Mouse (Mus musculus) T-helper 17 cell (primary cell): Measurements from ENCODE around the gene Ccr6.

ENCODE experiments used
- in situ Hi-C, 2 experiments: fragments of 300-600 bp; cut with MboI, MseI; formaldehyde crosslinking; loops; 1 replicate in 1 of 2; 2 replicates in 1 of 2; pipeline ENCODE4 v1.15.1; 2025; ENCODE audit warnings: high pct_unique_total_duplicates in 2 of 2

The Ccr6 gene

DNA sequence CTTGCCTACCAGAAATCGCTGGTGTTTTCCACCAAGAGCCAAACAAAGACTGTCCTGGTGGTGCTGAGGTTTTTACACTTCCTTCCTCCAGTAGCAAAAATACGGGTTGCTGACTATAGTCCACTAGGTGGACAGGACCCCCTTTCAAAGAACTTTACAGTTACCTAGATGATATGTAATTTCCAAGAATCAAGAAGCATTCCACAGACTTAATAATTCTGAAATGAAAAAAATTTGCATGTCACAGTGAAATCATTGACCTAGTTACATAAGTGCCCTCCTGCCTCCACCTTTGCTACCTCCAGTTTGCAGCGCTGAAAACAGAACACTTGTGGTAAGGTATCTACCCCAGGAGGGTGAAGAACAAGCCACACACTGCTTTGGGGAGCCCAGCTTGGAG is at the start of gene Ccr6:
Ccr6 (plus strand) TSS at position 301 of the 400 bp plus-strand sequence.
- in situ Hi-C loops, result loop anchor here in 1 of 2 experiments (5.0 kb wide), 1 partner anchor 33 kb away; no protein-coding TSS in a partner anchor

GRCm38 (mm10) chr17:8193678-8194077 is 42.2 kb upstream of the Ccr6 start:
- in situ Hi-C loops, result no loop called here

- in situ Hi-C loops, result no loop called here
Observed at GRCm38 (mm10) chr17:8195685-8196376, 40.0 kb upstream of the Ccr6 start.

DNA sequence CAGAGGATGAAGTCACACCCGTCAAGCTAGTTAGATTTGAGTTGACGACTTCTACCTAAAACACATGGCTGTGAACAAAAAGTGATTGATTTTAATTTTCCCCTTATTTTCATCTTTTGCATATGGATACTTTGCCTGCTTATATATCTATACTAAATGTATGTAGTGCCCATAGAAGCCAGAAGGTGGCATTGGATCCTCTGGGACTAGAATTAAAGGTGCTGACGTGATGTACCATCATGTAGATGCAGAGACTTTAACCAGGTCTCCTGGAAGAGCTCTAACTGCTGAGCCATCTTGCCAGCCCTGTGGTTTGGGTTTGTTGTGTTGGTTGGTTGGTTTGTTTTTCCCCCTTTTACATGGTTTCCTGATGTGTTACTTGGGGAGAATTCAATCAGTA is 38.2 kb upstream of the Ccr6 start:
- in situ Hi-C loops, result no loop called here

- in situ Hi-C loops, result no loop called here
Observed at GRCm38 (mm10) chr17:8199067-8199935, 36.5 kb upstream of the Ccr6 start.

- in situ Hi-C loops, result loop anchor here in 1 of 2 experiments (5.0 kb wide), 1 partner anchor 37 kb away; the partner anchor contains the start of gene Ccr6
Observed at GRCm38 (mm10) chr17:8199936-8200330, 35.9 kb upstream of the Ccr6 start.

GRCm38 (mm10) chr17:8203487-8203886 is 32.4 kb upstream of the Ccr6 start:
- in situ Hi-C loops, result loop anchor here in 1 of 2 experiments (5.0 kb wide), 1 partner anchor 34 kb away; the partner anchor contains the start of gene Ccr6

DNA sequence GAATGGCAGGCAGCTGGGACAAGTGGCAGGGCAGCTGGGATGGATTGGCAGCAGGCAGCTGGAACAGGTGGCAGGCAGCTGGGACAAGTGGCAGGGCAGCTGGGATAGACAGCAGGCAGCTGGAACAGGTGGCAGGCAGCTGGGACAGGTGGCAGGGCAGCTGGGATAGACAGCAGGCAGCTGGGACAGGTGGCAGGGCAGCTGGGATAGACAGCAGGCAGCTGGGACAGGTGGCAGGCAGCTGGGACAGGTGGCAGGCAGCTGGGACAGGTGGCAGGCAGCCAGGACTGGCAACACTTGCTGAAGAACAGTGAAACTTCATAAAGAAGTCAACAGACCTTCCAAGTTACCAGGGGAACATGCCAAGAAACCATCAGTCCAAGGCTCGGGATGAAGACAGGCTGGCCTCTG is 30.6 kb upstream of the Ccr6 start:
- in situ Hi-C loops, result loop anchor here in 1 of 2 experiments (5.0 kb wide), 1 partner anchor 102 kb away; no protein-coding TSS in a partner anchor

- in situ Hi-C loops, result loop anchor here in 1 of 2 experiments (5.0 kb wide), 1 partner anchor 101 kb away; no protein-coding TSS in a partner anchor
Observed at GRCm38 (mm10) chr17:8206691-8207090, 29.2 kb upstream of the Ccr6 start.

- in situ Hi-C loops, result loop anchor here in 1 of 2 experiments (5.0 kb wide), 2 partner anchors 43 to 98 kb away; no protein-coding TSS in a partner anchor
Observed at GRCm38 (mm10) chr17:8209696-8210095, 26.1 kb upstream of the Ccr6 start.

- in situ Hi-C loops, result loop anchor here in 1 of 2 experiments (5.0 kb wide), 1 partner anchor 42 kb away; no protein-coding TSS in a partner anchor
Observed at GRCm38 (mm10) chr17:8210170-8210569, 25.7 kb upstream of the Ccr6 start.

- in situ Hi-C loops, result loop anchor here in 1 of 2 experiments (5.0 kb wide), 1 partner anchor 42 kb away; no protein-coding TSS in a partner anchor
Observed at GRCm38 (mm10) chr17:8210675-8211074, 25.2 kb upstream of the Ccr6 start.

DNA sequence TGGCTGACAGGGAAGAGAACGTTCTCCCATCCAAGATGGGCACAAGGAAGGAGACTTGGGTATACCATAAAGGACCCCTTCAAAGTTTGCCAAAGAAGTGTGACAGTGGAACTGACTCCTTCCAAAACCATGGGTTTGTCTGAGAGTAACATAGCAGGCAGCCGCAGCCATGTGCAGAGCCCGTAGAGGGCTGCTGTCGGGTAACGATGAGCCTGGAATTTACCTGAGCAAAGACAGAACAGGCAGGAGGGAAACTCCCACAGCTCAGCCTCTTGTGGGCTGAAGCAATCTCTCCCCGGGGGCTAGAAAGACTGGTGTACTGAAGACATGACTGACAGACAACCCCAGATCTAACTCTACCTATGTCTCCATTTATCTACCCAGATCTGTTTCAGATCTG is 24.4 kb upstream of the Ccr6 start:
- in situ Hi-C loops, result loop anchor here in 1 of 2 experiments (5.0 kb wide), 1 partner anchor 41 kb away; no protein-coding TSS in a partner anchor

DNA sequence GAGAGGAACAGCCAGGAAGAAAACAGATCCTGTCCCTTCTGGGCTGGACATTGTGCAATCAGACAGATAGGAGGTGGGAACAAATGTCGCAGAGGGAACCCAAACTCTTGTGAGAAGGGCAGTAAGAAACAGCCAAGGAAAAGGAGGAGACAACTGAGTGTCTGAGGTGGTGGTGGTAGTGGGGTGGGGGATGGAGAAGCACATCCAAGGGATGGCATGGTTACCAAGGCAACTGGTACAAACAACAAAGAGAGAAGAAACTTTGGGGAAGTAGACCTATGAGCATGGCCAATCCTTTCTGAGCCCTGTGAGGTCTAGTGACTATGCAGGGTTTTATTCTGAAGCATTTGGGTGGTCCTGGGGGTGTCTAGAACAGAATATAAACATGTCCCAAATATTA is 21.5 kb upstream of the Ccr6 start:
- in situ Hi-C loops, result loop anchor here in 1 of 2 experiments (5.0 kb wide), 1 partner anchor 38 kb away; no protein-coding TSS in a partner anchor

DNA sequence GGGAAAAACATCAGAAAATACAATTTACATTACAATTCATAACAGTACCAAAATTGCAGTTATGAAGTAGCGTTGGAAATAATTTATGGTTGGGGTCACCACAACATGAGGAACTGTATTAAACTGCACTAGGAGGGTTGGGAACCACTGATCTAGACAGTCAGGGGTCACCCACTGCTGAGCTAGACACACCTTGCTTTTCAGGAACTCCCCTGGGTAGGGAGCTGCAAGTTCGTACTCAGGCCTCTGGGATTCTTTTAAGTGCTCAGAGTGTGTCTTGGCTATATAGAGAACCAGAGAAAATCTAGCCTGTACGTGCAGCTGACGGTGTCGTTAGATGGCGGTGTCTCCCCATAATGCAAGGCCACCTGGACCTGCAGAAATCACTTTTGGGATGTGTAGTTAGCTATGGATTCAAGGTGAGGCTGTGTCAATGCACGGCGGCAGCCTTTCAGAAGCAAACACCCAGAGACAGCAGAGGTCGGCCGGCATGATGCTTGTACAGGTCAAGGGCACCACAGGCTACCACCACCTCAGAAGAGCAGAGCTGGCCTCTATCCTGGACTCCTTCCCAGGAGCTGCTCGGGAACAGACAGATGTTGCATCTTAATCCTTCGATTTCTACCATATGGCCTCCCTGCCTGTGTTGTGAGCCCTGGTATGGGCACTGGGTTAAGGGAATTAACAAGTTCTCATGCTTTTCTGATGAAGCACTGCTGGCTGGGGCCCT is 20.7 kb upstream of the Ccr6 start:
- in situ Hi-C loops, result no loop called here

- in situ Hi-C loops, result no loop called here
Observed at GRCm38 (mm10) chr17:8223225-8223624, 12.6 kb upstream of the Ccr6 start.

GRCm38 (mm10) chr17:8224072-8224471 is 11.8 kb upstream of the Ccr6 start:
- in situ Hi-C loops, result no loop called here

DNA sequence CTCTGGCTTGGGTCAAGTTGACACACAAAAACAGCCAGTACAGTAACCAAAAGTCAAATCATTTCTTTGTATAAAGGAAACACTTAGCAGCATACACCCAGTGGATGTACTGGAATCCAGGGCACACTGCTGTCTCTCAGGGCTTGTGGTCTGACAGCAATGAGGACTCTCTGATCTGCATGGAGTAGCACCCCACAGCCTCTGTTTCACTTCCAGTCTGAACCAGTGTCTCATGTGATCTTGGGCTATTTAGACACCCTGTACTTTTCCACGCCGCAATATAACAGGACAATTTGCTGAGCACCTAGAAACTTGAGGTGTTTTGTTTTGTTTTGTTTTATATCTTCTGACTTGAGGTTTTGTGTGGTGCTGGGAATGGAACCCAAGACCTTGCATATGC is 10.7 kb upstream of the Ccr6 start:
- in situ Hi-C loops, result no loop called here

DNA sequence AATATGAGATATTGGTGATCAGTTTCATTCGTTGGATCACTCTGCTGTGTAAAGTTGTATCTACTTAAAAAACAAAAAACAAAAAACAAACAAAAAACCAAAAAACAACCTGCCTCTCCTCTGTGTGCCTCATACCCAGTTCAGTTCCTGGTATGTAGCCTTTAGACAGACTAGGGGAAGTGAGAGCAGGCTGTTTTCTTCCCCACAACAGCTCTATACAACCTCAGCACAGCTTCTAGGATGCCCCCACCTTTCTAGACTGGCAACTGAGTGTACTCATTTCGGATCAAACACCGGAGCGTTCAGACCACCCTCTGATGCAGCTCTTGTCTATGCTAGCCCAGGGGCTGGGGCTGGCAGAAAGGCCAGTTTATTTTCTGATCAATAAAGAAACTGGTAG is 10.1 kb upstream of the Ccr6 start:
- in situ Hi-C loops, result no loop called here

GRCm38 (mm10) chr17:8228622-8229021 is 7.2 kb upstream of the Ccr6 start:
- in situ Hi-C loops, result no loop called here

DNA sequence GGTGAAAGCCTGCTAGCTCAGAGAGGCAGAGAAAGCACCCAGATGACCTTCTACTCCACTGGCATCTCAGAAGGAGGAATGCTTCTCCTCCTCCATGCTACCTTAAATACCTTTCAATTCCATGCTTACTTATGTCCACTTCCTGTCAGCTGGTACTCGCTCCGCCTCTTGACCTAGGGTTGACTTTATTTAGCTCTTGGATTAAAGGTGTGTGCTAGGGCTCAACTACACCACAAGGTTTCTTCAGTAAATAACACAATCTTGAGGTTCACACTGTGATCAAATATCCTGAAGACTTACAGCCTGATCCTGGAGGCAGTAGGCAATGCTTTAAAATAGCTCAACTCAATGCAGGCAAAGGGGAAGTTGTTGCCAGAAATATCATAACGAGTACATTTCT is 6.2 kb upstream of the Ccr6 start:
- in situ Hi-C loops, result no loop called here
